Mouse (Mus musculus) 3134 (cell line): ENCODE results near the gene Prr12.
A peak's percentile ranks its signal among the peaks of the same experiment; 100 is the strongest.
"Not testable (repeated sequence)": the region's sequence is repeated elsewhere in the genome, so short reads cannot be mapped to it uniquely, and the experiment has no call there.

ENCODE experiments used
- DNase-seq: peaks from one replicate; pipeline ENCODE4 v3.0.0-alpha.2; 2011; ENCODE audit warnings: low spot score; ENCODE audit not compliant: insufficient read length; ENCODE audit errors: extremely low read depth

Gene Prr12

GRCm38 (mm10) chr7:45052862-45053116, at the start of gene Prr12:
Prr12 (minus strand) TSS chr7:45052881.
- DNase-seq, result no peak

DNA sequence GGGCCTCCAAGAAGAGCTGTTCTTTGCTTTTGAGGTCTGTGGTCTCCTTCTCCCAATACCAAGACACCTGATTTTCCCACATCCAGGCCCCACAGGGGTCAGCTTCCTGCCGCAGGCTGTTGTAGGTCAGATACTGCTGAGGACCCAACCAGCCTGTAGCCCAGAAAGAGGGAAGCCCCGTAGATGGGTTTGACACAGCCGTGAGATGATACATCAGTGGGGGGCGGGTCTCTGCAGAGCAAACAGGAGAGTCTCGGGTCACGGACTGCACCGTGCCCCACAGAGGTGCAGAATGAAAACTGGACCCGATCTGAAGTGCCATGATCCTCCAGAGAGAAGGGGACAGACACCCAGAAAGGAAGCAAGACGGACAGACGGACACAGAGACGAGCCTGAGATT, 49.8 kb upstream of the Prr12 start:
- no peak for DNase-seq

DNA sequence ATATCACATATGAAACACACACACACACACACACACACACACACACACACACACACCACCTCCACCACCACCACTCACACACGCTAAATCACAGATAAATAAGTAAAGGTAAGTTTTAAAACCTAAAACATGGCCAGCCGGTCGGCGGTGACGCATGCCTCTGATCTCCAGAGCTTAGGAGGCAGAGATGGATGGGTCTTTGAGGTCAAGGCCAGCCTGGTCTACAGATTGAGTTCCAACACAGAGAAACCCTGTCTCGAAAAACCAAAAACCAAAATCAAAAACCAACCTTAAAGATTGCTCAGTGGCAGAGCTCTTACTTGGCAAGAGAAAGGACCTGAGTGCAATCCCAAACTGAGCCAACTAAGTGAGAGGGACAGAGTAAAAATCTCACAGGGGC, 47.4 kb upstream of the Prr12 start:
- DNase-seq, result no peak

DNA sequence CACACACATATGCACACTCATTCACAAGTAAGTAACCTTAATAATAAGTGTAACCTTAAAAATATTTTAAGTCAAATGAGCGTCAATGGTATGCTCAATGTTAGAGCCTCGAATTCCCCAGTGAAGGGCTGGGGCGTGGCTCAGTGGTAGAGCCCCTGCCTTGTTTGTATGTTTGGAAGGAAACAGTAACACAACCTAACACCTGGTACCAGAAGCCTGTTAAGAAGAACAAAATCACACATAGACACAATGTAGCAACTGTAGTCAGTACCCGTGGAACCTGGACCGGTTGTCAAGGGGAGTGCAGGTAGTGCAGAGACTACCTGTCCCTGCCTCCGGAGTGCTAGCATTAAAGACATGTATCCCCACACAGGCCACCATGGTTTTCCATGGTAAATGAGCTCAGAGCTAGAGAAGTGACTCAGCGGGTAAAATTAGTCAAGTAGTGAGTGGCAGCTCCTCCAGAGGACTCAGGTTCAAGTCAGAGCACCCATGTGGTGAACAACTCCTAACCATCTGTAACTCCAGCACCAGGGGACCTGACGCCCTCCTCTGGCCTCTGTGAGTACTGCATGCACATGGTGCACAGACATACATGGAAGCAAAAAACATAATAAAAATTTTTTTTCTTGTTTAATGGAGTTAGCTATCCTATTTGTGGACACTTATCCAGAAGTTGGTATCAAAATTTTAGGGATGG, 46.0 kb upstream of the Prr12 start:
- DNase-seq, result no peak

DNA sequence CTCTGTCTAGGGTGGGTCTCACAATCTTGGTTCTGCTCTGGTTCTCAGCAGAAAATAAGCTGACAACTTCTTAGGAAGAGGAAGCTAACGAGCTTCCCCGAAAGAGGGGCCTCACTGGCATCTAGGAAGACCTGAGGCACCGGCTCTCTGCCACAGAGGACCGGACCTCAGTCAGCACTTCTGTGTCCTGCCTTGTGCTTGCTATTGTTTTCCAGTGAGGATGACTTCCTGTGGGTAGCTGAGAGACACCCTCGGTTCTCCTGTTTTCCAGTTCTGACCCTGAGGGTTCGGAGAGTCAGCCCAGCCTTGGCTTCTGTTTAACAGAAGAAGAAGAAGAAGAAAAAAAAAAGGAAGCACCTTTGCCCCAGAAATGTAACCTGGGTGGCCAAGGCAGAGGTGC, 44.8 kb upstream of the Prr12 start:
- no peak for DNase-seq

DNA sequence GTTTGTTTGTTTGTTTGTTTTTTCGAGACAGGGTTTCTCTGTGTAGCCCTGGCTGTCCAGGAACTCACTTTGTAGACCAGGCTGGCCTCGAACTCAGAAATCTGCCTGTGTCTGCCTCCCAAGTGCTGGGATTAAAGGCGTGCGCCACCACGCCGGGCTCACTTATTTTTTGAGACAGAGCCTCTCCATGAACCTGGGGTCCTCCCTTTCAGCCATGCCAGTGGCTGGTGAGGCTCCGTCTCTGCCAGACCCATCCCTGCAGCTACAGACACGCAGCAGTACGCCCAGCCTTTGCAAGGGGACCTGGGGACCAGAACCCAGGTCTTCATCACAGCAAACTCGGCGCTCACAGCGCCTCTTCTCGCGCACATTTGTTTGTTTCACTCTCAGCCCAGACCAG, 43.3 kb upstream of the Prr12 start:
- not testable (repeated sequence) for DNase-seq

DNA sequence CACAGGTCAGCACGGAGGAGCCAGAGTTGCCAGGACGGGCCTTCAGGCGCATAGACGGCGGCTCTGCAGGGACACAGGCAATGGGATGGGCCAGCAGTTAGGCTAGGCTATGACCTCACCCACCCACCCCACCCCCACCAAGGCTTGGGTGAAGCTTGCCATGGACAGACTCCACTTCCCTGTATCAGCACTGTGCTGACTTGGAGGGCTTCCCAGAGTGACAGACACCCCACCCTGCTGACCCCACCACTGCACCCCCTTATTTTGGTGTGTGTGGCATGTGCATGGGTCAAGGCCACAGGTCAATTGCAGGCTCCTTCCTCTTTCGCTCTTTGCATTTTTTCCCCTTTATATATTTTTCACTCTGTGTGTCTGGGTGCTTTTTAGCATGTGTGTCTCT, 42.7 kb upstream of the Prr12 start:
- DNase-seq, result no peak

- no peak for DNase-seq
Measured at GRCm38 (mm10) chr7:45094121-45094520, 41.4 kb upstream of the Prr12 start.

GRCm38 (mm10) chr7:45093516-45093905, 40.8 kb upstream of the Prr12 start:
- DNase-seq, result no peak

DNA sequence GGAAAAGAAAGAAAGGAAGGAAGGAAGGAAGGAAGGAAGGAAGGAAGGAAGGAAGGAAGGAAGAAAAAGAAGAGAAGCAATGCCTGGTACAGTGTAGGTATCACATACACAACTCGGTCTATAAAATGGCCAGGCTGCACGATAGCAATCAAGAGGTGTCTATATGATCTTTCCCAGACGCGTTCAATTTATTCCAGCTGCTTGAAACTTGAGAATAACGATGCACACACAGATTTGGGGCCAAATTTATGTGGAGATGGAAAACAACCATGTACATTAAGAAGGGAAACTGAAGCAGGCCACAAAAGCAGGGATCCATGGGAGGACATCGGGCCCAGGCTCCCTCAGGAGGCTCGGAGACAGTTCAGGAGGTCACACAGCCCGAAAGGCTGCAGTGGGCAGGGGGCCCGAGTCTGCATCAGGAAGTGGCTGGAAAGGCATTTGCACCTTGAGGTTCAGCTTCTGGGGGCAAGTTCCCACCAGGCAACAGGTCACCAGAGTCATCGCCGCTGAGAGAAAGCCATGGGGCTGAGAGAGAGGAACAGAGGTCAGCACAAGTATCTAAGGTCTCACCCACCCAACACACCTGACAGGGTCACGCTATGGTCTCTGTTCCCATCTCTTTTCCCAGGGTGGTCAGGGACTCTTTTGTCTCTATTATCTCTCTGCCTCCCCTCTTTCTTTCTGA, 40.3 kb upstream of the Prr12 start:
- no peak for DNase-seq

DNA sequence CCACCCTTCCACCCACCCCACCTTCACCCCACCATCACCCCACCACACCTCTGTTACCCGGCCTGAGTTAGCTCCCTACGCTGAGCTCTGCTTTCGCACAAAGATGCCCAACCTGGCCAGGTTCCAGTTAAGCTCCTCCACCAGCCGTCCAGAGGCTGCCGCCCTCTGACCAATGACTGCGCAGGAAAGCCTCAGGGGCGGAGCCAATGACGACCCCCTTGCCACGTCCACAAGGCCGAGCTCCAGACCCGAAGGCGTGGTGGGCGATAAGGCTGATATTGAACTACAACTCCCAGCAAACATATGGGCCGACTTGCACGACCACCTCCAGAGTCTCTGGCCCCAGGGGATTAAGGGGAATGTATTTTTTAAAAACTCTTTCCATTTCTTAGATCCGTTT, 39.4 kb upstream of the Prr12 start, which contains the start of gene Rcn3:
Gene Rcn3 (minus strand): TSS at position 174 of the 400 bp plus-strand sequence.
- no peak for DNase-seq

DNA sequence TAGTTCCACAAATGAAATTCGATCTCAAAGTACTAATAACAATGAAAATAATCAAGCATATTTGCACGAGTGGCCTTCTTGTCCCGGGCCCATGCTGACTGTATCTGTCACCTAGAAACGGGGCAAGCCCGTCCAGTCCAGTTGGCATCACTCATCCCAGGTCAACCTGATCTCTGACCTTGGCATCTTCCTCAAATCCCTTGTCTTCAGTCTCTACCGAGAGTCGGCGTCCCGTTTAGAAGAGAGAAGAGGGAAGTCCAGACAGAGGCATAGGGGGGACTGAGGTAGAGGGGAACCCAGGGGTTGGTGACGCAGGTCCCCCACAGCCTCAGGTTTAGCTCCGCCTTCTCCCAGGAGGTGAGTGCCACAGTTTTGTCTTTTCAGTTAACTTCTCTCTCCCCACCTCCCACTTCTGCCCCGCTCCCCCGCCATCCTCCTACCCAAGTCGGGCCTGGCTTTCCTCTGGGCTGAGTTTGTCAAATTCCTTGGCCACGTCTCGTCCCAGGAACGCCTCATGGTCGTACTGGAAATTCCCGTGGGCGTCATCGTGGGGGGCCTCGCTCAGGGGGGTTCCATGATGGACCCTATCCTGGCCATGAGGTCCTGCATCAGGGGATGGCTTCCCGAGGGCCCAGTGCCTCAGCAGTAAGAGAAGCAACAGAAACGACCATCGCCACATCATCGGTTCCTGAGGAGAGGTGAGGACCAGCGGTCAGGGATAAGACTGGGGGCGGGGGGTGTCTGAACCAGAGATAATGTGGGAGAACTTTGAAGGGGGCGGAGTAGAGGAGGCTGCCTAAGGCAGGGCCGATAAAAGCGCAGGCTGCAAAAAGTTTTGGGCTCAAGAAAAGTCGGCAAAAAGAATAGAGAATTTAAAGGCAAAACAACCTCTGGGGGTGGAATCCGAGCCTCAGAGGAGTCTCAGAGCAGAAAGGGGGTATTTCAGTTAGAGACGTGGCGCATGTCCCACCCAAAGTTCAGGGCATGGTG, 38.6 kb upstream of the Prr12 start:
- DNase-seq, result no peak

GRCm38 (mm10) chr7:45090251-45090977, 37.7 kb upstream of the Prr12 start:
- no peak for DNase-seq

DNA sequence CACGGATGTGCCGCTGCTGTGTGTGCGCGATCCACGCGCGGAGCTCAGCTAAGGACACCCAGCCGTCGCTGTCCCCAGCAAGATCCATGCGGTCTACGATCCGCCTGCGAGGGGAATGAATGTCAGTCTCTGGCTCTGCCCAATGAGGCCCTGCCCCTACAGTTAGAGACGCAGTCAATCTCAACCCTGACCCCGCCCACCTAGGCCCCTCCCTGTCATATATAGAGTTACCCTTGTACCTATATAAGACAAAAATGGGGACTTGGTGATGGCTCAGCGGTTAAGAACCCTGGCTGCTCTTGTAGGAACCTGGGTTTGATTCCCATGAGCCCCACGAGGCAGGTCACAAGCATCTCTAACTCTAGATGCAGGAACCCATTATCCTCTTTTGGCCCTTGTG, 35.9 kb upstream of the Prr12 start:
- no peak for DNase-seq

GRCm38 (mm10) chr7:45086084-45086483, 33.4 kb upstream of the Prr12 start:
- DNase-seq, result no peak

DNA sequence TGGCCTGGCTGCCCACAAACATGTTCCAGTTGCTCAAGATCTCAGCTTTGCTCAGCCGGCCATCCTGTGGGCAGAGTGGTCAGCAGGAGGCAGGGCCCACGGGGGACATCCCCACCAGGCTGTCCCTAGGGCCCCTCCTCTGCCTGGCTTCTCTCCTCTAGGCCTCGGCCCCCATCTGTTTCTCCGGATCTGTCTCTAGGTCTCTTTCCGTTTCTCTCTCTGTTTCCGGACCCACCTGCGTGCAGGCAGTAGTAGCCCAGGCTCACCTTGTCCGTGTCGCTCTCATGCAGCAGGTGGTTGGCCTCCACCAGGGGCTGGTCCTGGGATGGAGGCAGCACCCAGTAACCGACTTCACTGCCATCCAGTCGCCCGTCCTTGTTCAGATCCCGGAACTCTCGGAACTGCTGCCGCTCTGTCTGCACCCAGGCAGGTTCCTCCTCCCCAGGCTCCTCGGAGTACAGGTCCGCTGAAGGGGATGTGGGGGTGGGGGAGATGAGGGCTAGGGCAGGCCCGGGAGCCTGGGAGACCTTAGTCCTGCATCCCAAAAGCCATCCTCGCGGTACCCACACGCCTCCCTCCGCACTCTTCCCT, 30.7 kb upstream of the Prr12 start:
- no peak for DNase-seq

DNA sequence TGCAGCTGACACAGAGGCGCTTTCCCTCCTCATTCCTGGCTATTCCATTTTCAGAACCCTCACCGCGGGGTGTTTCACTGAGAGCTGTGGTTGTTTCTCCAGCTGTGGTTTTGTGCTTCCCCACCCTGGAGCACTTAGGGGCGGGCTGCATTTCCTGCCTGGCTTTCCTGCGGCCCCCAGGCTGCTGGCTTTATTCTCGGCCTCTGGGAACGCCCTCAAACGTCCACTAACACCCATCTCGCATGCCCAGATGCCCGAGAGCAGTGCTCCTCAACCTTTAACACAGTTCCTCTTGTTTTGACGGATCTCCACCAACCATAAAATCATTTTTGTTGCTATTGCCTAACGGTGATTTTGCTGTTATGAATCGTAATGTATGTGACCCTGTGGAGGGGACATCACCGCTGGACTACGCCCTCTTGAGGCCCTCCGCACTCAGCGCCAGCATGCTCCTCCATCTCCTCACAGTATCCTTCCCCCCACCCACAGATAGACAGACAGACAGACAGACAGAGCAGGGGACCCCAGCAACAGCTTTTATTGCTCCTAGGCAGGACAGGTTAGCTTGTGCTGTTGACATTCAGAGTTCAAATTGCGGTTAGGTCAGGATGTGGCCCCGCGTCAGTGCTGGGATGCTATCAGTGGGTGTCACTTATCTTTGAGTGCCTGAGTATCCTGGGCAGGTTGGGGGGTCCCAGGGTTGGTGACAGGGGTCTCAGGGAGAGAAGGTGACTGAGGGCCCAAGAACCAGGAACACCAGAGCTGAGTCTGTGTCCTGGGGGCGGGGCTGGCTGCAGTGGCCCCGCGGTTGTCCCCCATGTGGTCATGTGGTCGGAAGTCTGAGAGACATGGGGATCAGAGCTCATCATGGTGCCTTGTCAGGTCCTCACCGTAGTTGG, 30.0 kb upstream of the Prr12 start:
- peak; percentile 41 for DNase-seq

DNA sequence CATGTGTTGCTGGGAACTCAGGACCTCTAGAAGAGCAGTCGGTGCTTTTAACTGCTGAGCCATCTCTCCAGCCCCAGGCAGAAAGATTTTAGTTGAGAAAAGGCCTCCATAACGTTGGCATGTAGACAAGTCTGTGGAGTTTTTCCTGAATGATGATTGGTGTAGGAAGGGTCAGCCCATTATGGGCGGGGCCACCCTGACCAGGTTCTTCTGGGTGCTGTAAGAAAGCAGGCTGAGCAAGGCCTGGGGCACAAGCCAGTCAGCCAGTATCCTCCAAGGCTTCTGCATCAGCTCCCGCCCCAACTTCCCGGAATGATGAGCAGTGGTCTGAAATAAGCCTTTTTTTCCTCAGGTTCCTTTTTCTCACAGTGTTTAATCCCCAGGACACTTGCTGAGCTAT, 28.3 kb upstream of the Prr12 start:
- peak; percentile 69 for DNase-seq

GRCm38 (mm10) chr7:45079856-45080255, 27.2 kb upstream of the Prr12 start:
- peak; percentile 70 for DNase-seq
